Mouse (Mus musculus) hematopoietic stem cell, adult 5-6 weeks (primary cell): ENCODE measurements around the gene Mrgprb1. TPM values are rescaled to one million over a fixed set of nuclear protein-coding genes. Genes with fewer than 3 reads are reported as not detected.
"Not testable (repeated sequence)": the region's sequence is repeated elsewhere in the genome, so short reads cannot be mapped to it uniquely, and the experiment has no call there.

Experiments
- ATAC-seq, 2 experiments: fragments of 125-278 bp in 1 of 2; replicated peaks in 1 of 2; 2 replicates each; pipeline ENCODE4 v1.8.0; 2016 to 2017; ENCODE audit warnings: inconsistent platforms in 2 of 2, mild to moderate bottlenecking in 2 of 2, moderate number of reproducible peaks in 2 of 2, low read depth in 1 of 2, moderate TSS enrichment in 1 of 2; ENCODE audit not compliant: low FRiP score in 2 of 2, poor library complexity in 2 of 2, severe bottlenecking in 2 of 2, insufficient read depth in 1 of 2, low TSS enrichment in 1 of 2
- total RNA-seq: library from RNA; stranded (forward); fragments of 172-1452, 232-1000 nt; gene quantifications from 2 replicates; pipeline ENCODE4 v1.2.3, GENCODE M21; 2017

Gene Mrgprb1
- total RNA-seq: not detected in 2 replicates

DNA sequence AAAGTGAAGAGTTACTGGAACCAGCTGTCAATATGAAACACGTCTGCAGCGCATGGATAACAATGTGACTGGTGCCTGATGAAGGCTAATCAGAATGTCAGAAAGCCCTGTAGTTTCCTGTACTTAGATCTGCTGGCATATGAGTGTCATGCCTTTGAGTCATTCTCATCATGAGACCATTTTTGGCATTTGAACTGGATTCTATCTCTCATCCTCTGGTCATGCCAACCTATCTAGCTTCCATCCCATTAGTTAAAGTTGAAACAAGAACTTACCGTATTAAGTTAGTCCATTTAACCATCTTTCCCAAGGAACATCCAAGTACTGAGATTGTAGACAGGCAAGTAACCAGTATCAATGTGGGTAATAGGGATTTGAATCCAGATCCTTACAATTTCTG, at the start of gene Mrgprb1:
Gene Mrgprb1, minus strand, starts transcription at position 101 of the 400 bp plus-strand sequence.
- no peak for ATAC-seq

DNA sequence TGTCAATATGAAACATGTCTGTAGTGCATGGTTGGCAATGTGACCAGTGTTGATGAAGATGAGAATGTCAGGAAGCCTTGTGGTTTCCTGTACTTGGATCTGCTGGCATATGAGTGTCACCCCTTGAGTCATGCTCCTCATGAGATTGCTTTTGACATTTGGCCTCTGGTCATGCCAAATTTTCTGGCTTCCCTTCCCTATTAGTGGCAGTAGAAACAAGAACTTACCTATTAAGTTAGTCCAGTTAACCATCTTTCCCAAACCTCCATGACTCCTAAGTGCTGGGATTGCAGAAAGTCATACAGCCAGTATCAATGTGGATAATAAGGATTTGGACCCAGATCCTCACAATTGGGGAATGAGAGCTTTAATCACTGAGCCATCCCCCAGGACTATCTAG, 43.1 kb upstream of the Mrgprb1 start, which contains the start of gene Mrgprx2:
Gene Mrgprx2, minus strand, starts transcription at position 101 of the 400 bp plus-strand sequence.
- no peak for ATAC-seq

DNA sequence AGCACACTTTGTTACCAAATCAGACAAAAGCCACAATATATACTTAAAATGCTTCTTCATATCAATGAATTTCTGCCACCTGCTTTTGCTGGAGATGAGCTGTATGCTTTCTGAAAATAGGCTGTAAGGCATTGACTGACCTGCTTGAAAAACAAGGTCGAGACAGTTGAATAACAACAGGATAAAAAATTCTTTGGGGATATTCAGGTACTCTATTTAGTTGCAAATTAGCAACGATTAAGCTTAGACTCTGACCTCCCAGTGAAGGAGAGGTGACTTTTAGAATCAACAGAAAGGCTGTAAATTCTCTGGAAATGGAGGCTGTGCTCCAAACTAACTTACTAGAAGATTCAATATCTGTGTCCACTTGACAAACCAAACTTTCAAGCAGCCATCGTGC, 19.6 kb downstream of the Mrgprb1 start:
- no peak for ATAC-seq

DNA sequence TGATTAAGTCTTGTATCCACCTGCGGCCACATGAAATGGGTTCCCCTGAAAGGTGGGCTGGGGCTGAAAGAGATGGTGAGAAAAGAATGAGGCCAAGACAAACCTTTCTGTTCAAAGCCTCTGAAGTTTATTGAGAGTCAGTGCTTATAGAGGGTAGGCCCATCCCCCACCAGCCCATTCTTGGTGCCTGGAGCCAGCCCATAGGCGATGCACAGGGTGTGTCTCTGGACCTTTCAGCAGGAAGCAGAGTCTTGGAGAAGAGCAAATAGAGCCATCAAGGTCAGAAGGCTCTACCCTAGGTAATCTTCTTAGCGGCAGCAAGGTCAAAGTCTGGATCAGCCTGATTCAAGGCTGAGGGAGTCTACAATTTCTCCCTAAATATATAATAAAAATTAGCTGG, 20.2 kb downstream of the Mrgprb1 start:
- not testable (repeated sequence) for ATAC-seq

Other genes starting within 250 kb of the Mrgprb1 start
- gene Mrgprb8, start 67.8 kb downstream of the Mrgprb1 start, total RNA-seq: not detected in 2 replicates
- gene Mrgprx2, start 43.0 kb upstream of the Mrgprb1 start, total RNA-seq: not detected in 2 replicates
- not detected in 2 replicates for gene Mrgprb2, start 101.7 kb upstream of the Mrgprb1 start, total RNA-seq
- not detected in 2 replicates for gene Mrgprb3, start 187.5 kb upstream of the Mrgprb1 start, total RNA-seq